Mouse (Mus musculus): ENCODE results near the gene Rims3. TPM values are rescaled to one million over a fixed set of nuclear protein-coding genes. Genes with fewer than 3 reads are reported as not detected.

The Rims3 gene
- polyA plus RNA-seq, 1 experiment from 2014 or later = 0.82 TPM

- H3K27ac ChIP-seq (ENCODE audit: low read length) = no peak overlapping the region
- no peaks in the 10 kb centered on the region for H3K27me3 ChIP-seq (replicated peaks; ENCODE audit: control insufficient read depth, insufficient read depth, low read length)
- no peaks in the 10 kb centered on the region for H3K36me3 ChIP-seq (ENCODE audit: control insufficient read depth, insufficient read depth, low read length)
- H3K4me2 ChIP-seq (ENCODE audit: low read depth, low read length) = no peak overlapping the region
- no peak overlapping the region for H3K9ac ChIP-seq (ENCODE audit: low read depth, low read length)
- 37% methylated on average over 4 of the region's 4 CpGs for WGBS
- H3K4me3 ChIP-seq (ENCODE audit: low read length) = no peak overlapping the region
- H3K9me3 ChIP-seq (ENCODE audit: control insufficient read depth, low read length) = no peaks in the 10 kb centered on the region
- no peaks in the 10 kb centered on the region for H3K4me1 ChIP-seq (ENCODE audit: control insufficient read depth, insufficient read depth, low read length)
- no peak for ATAC-seq
Measured at GRCm38 (mm10) chr4:120904533-120904932, 49.9 kb downstream of the Rims3 start.

- Histone ChIP-seq H3K27me3 (replicated peaks; ENCODE audit: control insufficient read depth, insufficient read depth, low read length) (no peaks in the 10 kb centered on the region), H3K9me3 (ENCODE audit: control insufficient read depth, low read length) (no peaks in the 10 kb centered on the region), H3K4me2 (ENCODE audit: low read depth, low read length) (no peak overlapping the region), H3K27ac (ENCODE audit: low read length) (no peak overlapping the region), H3K4me3 (ENCODE audit: low read length) (no peak overlapping the region), H3K9ac (ENCODE audit: low read depth, low read length) (no peak overlapping the region), H3K36me3 (ENCODE audit: control insufficient read depth, insufficient read depth, low read length) (no peaks in the 10 kb centered on the region), H3K4me1 (ENCODE audit: control insufficient read depth, insufficient read depth, low read length) (0 out of 2 replicates have a peak, but pooled peaks cover 2% of the 10 kb centered on the region)
- ATAC-seq = no peak
- 76% methylated on average over 5 of the region's 5 CpGs for WGBS
Measured at GRCm38 (mm10) chr4:120905644-120906043, 51.0 kb downstream of the Rims3 start.

- H3K36me3 ChIP-seq (ENCODE audit: control insufficient read depth, insufficient read depth, low read length) = no peaks in the 10 kb centered on the region
- H3K9ac ChIP-seq (ENCODE audit: low read depth, low read length) = no peak overlapping the region
- no peaks in the 10 kb centered on the region for H3K27me3 ChIP-seq (replicated peaks; ENCODE audit: control insufficient read depth, insufficient read depth, low read length)
- WGBS = 32% methylated on average over 15 of the region's 15 CpGs
- no peaks in the 10 kb centered on the region for H3K9me3 ChIP-seq (ENCODE audit: control insufficient read depth, low read length)
- no peak for ATAC-seq
- H3K4me3 ChIP-seq (ENCODE audit: low read length) = no peak overlapping the region
- H3K4me2 ChIP-seq (ENCODE audit: low read depth, low read length) = no peak overlapping the region
- H3K27ac ChIP-seq (ENCODE audit: low read length) = no peak overlapping the region
- H3K4me1 ChIP-seq (ENCODE audit: control insufficient read depth, insufficient read depth, low read length) = 0 out of 2 replicates have a peak, but pooled peaks cover 2% of the 10 kb centered on the region
Measured at GRCm38 (mm10) chr4:120909558-120910150, 55.0 kb downstream of the Rims3 start.

GRCm38 (mm10) chr4:120911086-120911485 is 56.5 kb downstream of the Rims3 start:
- WGBS = 78% methylated on average over 6 of the region's 6 CpGs
- H3K27me3 ChIP-seq (replicated peaks; ENCODE audit: control insufficient read depth, insufficient read depth, low read length) = no peaks in the 10 kb centered on the region
- H3K9me3 ChIP-seq (ENCODE audit: control insufficient read depth, low read length) = no peaks in the 10 kb centered on the region
- no peak overlapping the region for H3K9ac ChIP-seq (ENCODE audit: low read depth, low read length)
- 0 out of 2 replicates have a peak, but pooled peaks cover 2% of the 10 kb centered on the region for H3K4me1 ChIP-seq (ENCODE audit: control insufficient read depth, insufficient read depth, low read length)
- H3K36me3 ChIP-seq (ENCODE audit: control insufficient read depth, insufficient read depth, low read length) = no peaks in the 10 kb centered on the region
- no peak overlapping the region for H3K27ac ChIP-seq (ENCODE audit: low read length)
- no peak for ATAC-seq
- H3K4me2 ChIP-seq (ENCODE audit: low read depth, low read length) = no peak overlapping the region
- H3K4me3 ChIP-seq (ENCODE audit: low read length) = no peak overlapping the region

- no peaks in the 10 kb centered on the region for H3K9me3 ChIP-seq (ENCODE audit: control insufficient read depth, low read length)
- H3K27me3 ChIP-seq (replicated peaks; ENCODE audit: control insufficient read depth, insufficient read depth, low read length) = no peaks in the 10 kb centered on the region
- H3K4me1 ChIP-seq (ENCODE audit: control insufficient read depth, insufficient read depth, low read length) = 0 out of 2 replicates have a peak, but pooled peaks cover 2% of the 10 kb centered on the region
- no peak for ATAC-seq
- H3K27ac ChIP-seq (ENCODE audit: low read length) = no peak overlapping the region
- no peaks in the 10 kb centered on the region for H3K36me3 ChIP-seq (ENCODE audit: control insufficient read depth, insufficient read depth, low read length)
- H3K4me3 ChIP-seq (ENCODE audit: low read length) = no peak overlapping the region
- no peak overlapping the region for H3K4me2 ChIP-seq (ENCODE audit: low read depth, low read length)
- 43% methylated on average over 4 of the region's 4 CpGs for WGBS
- H3K9ac ChIP-seq (ENCODE audit: low read depth, low read length) = no peak overlapping the region
Measured at GRCm38 (mm10) chr4:120912866-120913265, 58.2 kb downstream of the Rims3 start.

GRCm38 (mm10) chr4:120913443-120913842 is 58.8 kb downstream of the Rims3 start:
- Histone ChIP-seq H3K4me3 (ENCODE audit: low read length) (no peak overlapping the region), H3K4me1 (ENCODE audit: control insufficient read depth, insufficient read depth, low read length) (0 out of 2 replicates have a peak, but pooled peaks cover 2% of the 10 kb centered on the region), H3K4me2 (ENCODE audit: low read depth, low read length) (no peak overlapping the region), H3K9ac (ENCODE audit: low read depth, low read length) (no peak overlapping the region), H3K9me3 (ENCODE audit: control insufficient read depth, low read length) (no peaks in the 10 kb centered on the region), H3K27ac (ENCODE audit: low read length) (no peak overlapping the region), H3K27me3 (replicated peaks; ENCODE audit: control insufficient read depth, insufficient read depth, low read length) (no peaks in the 10 kb centered on the region), H3K36me3 (ENCODE audit: control insufficient read depth, insufficient read depth, low read length) (no peaks in the 10 kb centered on the region)
- WGBS = 65% methylated on average over 8 of the region's 8 CpGs
- ATAC-seq = no peak

GRCm38 (mm10) chr4:120913861-120914260 is 59.2 kb downstream of the Rims3 start:
- WGBS = 93% methylated on average over 1 of the region's 1 CpGs
- H3K9me3 ChIP-seq (ENCODE audit: control insufficient read depth, low read length) = no peaks in the 10 kb centered on the region
- H3K27ac ChIP-seq (ENCODE audit: low read length) = no peak overlapping the region
- H3K9ac ChIP-seq (ENCODE audit: low read depth, low read length) = no peak overlapping the region
- 0 out of 2 replicates have a peak, but pooled peaks cover 2% of the 10 kb centered on the region for H3K4me1 ChIP-seq (ENCODE audit: control insufficient read depth, insufficient read depth, low read length)
- ATAC-seq = no peak
- H3K36me3 ChIP-seq (ENCODE audit: control insufficient read depth, insufficient read depth, low read length) = no peaks in the 10 kb centered on the region
- H3K27me3 ChIP-seq (replicated peaks; ENCODE audit: control insufficient read depth, insufficient read depth, low read length) = no peaks in the 10 kb centered on the region
- no peak overlapping the region for H3K4me2 ChIP-seq (ENCODE audit: low read depth, low read length)
- H3K4me3 ChIP-seq (ENCODE audit: low read length) = no peak overlapping the region

- Histone ChIP-seq H3K36me3 (ENCODE audit: control insufficient read depth, insufficient read depth, low read length) (no peaks in the 10 kb centered on the region), H3K4me3 (ENCODE audit: low read length) (no peak overlapping the region), H3K27ac (ENCODE audit: low read length) (no peak overlapping the region), H3K4me1 (ENCODE audit: control insufficient read depth, insufficient read depth, low read length) (0 out of 2 replicates have a peak, but pooled peaks cover 2% of the 10 kb centered on the region), H3K9ac (ENCODE audit: low read depth, low read length) (no peak overlapping the region), H3K27me3 (replicated peaks; ENCODE audit: control insufficient read depth, insufficient read depth, low read length) (no peaks in the 10 kb centered on the region), H3K4me2 (ENCODE audit: low read depth, low read length) (no peak overlapping the region), H3K9me3 (ENCODE audit: control insufficient read depth, low read length) (no peaks in the 10 kb centered on the region)
- no peak for ATAC-seq
- WGBS = 77% methylated on average over 4 of the region's 4 CpGs
Measured at GRCm38 (mm10) chr4:120914501-120914900, 59.9 kb downstream of the Rims3 start.

- Histone ChIP-seq H3K9ac (ENCODE audit: low read depth, low read length) (no peak overlapping the region), H3K27ac (ENCODE audit: low read length) (no peak overlapping the region), H3K4me1 (ENCODE audit: control insufficient read depth, insufficient read depth, low read length) (peaks cover 9% of the 10 kb centered on the region; the same call in 1 of the 2 replicates), H3K9me3 (ENCODE audit: control insufficient read depth, low read length) (no peaks in the 10 kb centered on the region), H3K27me3 (replicated peaks; ENCODE audit: control insufficient read depth, insufficient read depth, low read length) (no peaks in the 10 kb centered on the region), H3K4me2 (ENCODE audit: low read depth, low read length) (no peak overlapping the region), H3K4me3 (ENCODE audit: low read length) (no peak overlapping the region), H3K36me3 (ENCODE audit: control insufficient read depth, insufficient read depth, low read length) (peaks cover 14% of the 10 kb centered on the region)
- 90% methylated on average over 8 of the region's 8 CpGs for WGBS
- ATAC-seq = no peak
Measured at GRCm38 (mm10) chr4:120921461-120921860, 66.8 kb downstream of the Rims3 start.
